Mouse (Mus musculus): Measurements from ENCODE around the gene Srrm3.
A peak's percentile ranks its signal among the peaks of the same experiment; 100 is the strongest.

Gene Srrm3

GRCm38 (mm10) chr5:135822316-135822944 lies 15.7 kb downstream of the Srrm3 start:
- no peak for DNase-seq (ENCODE audit: low read depth)

GRCm38 (mm10) chr5:135824517-135824916 lies 17.8 kb downstream of the Srrm3 start:
- DNase-seq (ENCODE audit: low read depth): no peak

DNA sequence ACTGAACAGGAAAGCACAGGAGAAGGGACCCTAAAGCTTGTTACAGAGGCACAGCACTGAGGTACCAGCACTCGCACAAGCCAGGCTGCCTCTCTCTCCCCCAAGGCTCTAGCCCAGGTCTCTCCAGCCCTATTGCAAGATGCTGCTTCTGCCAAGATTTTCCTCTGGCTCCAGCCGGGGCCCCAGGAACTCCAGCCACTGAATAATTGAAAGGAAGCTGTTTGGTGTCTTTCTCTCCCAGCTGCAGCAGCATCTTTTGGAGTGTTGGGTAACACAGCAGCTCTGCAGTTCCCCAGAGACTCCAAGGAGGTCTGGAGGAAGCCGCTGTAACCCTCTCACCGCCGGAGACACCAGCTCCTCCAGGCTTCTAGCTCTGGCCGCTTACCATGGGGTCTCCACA lies 19.5 kb downstream of the Srrm3 start:
- no peak for DNase-seq (ENCODE audit: low read depth)

- DNase-seq (ENCODE audit: low read depth): no peak
Observed at GRCm38 (mm10) chr5:135829381-135829780, 22.7 kb downstream of the Srrm3 start.

DNA sequence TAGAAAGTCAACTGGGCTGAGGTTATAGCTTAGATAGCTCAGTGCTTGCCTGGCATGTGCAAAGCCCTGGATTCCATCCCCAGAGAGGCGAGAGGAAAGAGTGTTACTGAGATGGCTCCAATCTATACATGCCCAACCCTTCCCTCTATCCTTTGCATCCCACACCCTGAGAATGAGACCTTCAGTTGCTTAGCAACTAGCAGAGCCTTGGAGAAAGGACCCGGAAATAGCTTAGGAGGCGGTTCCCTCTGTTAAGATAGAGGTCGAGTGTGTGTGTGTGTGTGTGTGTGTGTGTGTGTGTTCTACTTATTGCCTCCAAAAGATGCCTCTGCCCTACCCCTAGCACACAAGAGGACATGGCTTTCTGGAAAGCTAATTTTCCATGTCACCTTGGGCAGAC lies 26.0 kb downstream of the Srrm3 start:
- no peak for DNase-seq (ENCODE audit: low read depth)

GRCm38 (mm10) chr5:135834769-135835491 lies 28.2 kb downstream of the Srrm3 start:
- DNase-seq (ENCODE audit: low read depth): peak; percentile 88

DNA sequence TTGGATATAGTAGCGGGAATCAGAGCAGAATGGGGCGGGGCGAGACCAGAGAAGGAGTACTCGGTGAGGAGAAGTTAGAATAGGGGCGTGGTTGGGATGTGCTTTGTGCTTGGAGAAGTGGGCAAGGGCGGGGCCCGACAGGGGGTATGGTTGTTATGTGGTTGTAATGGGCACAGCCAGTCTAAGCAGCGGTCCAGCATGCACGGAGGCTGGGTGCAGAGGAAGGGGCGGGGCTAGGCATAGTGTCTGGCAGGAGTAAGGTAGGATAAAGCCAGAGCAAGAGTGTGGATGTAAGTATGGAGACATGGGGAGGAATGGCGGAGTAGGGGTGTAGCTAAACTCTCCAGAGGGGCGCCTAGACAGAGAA lies 28.8 kb downstream of the Srrm3 start:
- DNase-seq (ENCODE audit: low read depth): no peak

DNA sequence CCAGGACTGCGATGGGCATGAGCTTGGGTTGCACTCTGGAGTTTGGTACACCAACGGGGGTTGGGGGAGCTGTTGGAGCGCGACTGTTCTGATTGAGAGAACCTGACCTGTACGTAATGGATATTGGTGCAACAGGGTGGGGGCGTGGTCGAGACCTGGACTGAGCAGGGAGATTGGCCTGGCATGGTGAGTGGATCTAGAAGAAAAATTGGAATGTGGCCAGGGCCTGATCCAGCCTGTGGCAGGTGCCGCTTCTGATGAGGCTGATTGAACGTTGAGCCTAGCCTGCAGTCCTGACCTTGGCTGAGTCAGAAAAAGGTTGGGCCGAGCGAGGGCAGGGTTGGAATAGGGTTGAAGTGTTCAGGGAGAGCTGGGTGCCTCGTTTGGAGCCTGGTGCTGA lies 29.3 kb downstream of the Srrm3 start:
- no peak for DNase-seq (ENCODE audit: low read depth)

DNA sequence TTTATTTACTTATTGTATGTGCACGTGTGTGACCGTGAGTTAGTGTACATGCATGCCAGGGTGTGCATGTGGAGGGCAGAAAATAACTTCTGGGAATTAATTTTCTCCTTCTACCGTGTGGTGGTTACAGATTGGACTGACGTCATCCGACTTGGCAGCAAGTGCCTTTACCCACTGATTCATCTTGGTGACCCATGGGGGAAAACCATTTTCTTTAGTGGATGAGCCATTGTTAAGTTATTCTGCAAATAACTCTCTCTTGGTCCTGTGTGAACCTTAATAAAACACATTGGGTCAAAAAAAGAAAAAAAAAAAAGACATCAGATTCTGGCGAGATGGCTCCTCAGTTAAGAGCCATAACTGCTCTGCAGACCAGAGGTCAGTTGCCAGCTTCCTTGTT lies 35.0 kb downstream of the Srrm3 start:
- DNase-seq (ENCODE audit: low read depth): no peak

DNA sequence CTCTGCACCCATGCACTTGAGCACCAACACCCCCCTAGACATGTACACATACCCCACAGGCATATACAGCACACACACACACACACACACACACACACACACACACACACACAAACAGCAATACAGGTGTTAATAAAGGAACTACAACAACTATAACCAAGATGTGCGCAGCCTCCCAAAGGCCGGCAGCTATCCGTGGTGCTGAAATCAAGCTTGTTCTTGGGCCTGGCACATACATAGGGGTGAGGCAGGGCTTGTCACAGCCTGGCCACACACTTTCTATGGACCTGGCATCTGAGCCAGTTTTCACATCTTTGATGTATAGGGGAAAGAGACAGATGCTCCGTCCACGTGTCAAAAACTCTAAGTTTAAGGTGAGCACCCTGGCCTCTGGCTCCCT lies 36.7 kb downstream of the Srrm3 start:
- DNase-seq (ENCODE audit: low read depth): peak; percentile 46

DNA sequence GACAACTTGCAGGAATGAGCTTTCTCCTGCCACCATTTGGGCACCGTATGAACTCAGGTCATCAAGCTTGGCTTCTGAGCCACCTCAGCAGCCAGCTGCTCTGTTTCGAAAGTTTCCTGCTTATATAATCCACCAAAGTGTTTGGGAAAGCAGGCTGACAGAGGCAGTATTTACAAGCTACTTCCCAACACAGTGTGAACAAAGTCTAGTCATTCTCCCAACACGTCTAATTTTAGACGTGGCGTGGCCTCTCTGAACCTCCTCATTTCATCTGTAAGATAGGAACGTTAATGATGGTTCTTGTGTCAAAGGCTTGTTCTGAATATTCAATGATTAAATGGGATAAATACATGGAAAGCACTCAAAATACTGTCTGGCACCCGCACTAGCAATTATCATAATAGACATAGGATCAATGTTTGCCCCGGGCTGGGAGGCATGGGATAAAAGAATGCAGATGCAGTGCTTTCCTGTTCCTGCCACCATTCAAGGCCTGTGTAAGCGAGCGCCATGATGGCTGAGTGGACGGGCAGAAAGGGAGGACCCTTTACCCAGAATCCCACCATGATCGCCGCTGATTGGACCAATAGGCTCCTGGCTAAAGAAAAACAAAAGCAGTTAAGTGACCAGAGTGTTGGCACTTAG lies 39.1 kb downstream of the Srrm3 start:
- no peak for DNase-seq (ENCODE audit: low read depth)

DNA sequence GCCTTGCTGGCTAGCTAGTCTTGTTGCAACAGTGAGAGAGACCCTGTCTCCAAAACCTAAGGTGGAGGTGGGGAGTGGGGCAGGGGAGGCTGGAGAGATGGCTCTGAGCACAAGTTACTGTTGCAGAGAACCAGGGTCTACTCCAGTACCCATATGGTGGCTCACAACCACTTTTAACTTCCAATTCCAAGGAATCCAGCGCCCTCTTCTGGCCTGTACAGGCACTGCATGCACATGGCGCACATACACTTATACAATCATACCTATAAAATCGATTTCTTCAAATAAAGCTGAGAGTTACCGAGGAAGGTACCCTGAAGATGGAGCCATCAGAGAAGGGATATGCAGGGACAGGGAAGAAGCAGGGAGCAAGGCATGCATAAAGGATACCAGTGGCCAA lies 40.8 kb downstream of the Srrm3 start:
- DNase-seq (ENCODE audit: low read depth): no peak

- DNase-seq (ENCODE audit: low read depth): no peak
Observed at GRCm38 (mm10) chr5:135847881-135848280, 41.2 kb downstream of the Srrm3 start.

GRCm38 (mm10) chr5:135851024-135851423 lies 44.3 kb downstream of the Srrm3 start:
- DNase-seq (ENCODE audit: low read depth): no peak

DNA sequence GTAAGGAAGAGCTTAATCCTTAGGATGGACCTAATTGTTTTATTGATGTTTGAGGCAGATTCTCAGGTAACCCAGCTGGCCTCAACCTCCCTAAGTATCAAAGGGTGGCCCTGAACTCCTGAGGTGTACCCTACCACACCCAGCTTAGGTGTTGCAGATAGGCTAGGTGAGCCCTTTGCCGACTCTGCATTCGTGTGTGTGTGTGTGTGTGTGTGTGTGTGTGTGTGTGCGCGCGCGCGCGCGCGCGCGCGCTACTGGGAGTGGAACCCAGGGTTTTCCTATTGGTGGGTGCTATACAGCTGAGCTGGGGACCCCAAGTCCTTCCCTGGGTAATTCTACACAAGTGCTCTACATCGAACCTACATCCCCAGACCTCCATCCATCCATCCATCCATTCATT lies 44.8 kb downstream of the Srrm3 start:
- DNase-seq (ENCODE audit: low read depth): no peak

GRCm38 (mm10) chr5:135852421-135852820 lies 45.7 kb downstream of the Srrm3 start:
- peak; percentile 24 for DNase-seq (ENCODE audit: low read depth)

- no peak for DNase-seq (ENCODE audit: low read depth)
Observed at GRCm38 (mm10) chr5:135853731-135854130, 47.0 kb downstream of the Srrm3 start.

DNA sequence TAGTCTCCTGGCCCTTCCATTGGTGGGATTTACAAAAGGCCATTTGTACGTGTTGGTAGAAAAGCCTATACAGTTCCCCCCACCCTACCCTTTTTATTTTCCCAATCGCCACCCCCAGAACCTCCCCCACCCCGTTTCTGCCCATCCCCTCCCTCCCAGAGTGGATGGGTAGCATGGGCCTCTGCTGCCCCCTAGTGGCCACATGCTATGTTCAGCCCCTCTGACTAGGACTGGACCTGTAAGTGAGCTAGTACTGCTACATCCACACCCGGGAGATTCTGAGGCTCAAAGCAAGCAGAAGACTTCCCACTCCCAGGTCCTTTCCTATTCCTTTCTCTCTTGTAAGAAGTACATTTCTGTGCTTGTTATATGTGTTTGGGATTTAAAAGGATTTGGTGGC lies 48.5 kb downstream of the Srrm3 start:
- peak; percentile 83 for DNase-seq (ENCODE audit: low read depth)

- no peak for DNase-seq (ENCODE audit: low read depth)
Observed at GRCm38 (mm10) chr5:135866662-135867061, 60.0 kb downstream of the Srrm3 start.

DNA sequence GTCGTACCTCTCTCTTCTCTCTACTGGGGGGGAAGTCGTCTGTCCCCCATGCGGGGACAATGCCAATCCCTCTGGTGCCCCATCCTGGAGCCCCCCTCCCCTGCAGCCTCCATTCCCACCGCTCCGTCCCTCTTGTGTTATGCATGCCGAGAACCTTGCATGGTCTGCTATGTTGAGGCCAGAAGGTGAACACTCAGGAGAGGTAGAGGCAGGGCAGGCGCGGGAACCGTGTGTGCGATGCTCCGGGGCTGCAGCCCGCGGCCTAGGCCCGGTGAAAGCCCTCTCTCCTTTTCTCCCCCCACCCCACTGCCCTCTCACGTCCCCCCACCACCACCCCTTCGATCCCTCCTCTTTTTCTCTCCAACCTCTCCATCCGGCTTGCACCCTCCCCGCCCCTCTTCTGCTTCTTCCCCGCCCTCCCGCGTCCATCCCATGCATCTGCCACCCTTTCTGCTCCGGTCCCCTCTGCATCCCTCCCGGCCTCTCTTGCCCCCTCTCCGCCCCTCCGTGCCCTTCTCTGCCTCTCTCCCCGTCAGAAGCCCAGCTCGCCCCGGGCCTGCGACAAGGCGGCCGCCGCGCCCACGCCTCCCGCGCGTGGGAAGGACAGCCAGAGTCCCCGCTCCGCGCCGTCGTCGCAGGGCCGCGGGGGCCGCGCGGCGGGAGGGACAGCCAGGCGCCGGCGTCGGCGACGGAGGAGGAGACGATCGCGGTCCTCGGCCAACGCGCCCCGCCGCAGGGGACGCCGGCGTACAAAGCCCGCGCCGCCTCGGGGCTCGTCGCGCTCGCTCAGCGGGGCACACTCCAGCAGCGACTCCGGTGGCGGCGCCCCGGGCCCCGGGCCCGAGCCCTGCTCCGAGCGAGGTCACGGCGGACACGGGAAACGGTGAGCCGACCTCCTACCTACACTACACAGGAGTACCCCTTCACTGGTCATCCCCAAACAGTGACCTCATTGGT lies 61.2 kb downstream of the Srrm3 start:
- DNase-seq (ENCODE audit: low read depth): no peak

- DNase-seq (ENCODE audit: low read depth): no peak
Observed at GRCm38 (mm10) chr5:135868653-135869052, 62.0 kb downstream of the Srrm3 start.

DNA sequence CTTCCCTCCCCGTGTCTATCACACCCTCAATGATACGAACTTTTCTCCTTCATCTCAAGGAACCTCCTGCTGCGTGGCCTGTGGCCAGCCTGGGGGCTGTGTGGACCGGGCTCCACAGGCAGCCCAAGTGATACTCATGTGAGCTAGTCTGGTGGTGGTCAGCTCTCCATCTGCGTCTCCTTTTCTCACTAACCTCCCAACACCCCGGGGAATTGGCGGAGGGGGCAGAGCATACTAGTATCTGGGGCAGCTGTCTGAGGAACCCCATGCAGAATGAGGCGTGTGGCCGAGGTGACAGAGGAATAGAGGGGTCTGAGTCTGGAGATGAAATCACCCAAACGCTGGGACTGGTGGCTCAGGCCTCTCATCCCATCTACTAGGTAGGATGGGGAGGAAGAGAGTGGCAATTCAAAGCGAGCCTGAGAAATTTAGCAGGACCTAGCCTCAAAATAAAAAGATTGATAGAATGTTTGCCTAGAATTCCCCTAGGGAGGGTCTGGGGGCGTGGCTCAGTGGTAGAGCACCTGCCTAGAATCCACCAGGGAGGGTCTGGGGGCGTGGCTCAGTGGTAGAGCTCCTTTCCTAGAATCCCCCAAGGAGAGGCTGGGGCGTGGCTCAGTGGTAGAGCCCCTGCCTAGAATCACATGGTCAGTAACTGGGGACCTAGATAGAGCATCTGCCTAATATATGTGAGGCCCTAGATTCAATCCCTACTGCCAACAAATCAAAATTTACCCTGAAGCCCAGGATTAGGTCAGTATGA lies 63.2 kb downstream of the Srrm3 start:
- no peak for DNase-seq (ENCODE audit: low read depth)
